Mouse (Mus musculus): ENCODE results near the gene Vapa. TPM values are rescaled to one million over a fixed set of nuclear protein-coding genes. Genes with fewer than 3 reads are reported as not detected.
"Not testable (repeated sequence)": the region's sequence is repeated elsewhere in the genome, so short reads cannot be mapped to it uniquely, and the experiment has no call there.

The Vapa gene
- total and polyA plus RNA-seq, 2 experiments from 2014 or later: 144 to 327 TPM

- Histone ChIP-seq H3K4me3 (ENCODE audit: low read depth, low read length) (no peak overlapping the region), H3K27ac (ENCODE audit: low read depth, low read length) (peak overlapping the region; percentile 37; the same call in 1 of the 2 replicates), H3K9me3 (ENCODE audit: low read length) (no peaks in the 10 kb centered on the region), H3K9ac (no peak overlapping the region; the same call in 1 of the 2 replicates), H3K36me3 (ENCODE audit: insufficient read depth) (no peaks in the 10 kb centered on the region), H3K27me3 (ENCODE audit: insufficient read depth, low read length) (no peaks in the 10 kb centered on the region), H3K4me2 (ENCODE audit: low read depth) (no peak overlapping the region), H3K4me1 (ENCODE audit: insufficient read depth) (0 out of 2 replicates have a peak, but pooled peaks cover 5% of the 10 kb centered on the region)
- ATAC-seq: peak; percentile 52
- WGBS: 41% methylated on average over 5 of the region's 5 CpGs
- DNase-seq: peak; percentile 6
- no peak for TF ChIP-seq CTCF (IDR thresholded peaks at IDR 0.05; ENCODE audit: low read depth)
These were observed 29.2 kb upstream of the Vapa start for GRCm38 (mm10) chr17:65642578-65642991.

- Histone ChIP-seq H3K27me3 (ENCODE audit: insufficient read depth, low read length) (no peaks in the 10 kb centered on the region), H3K4me3 (ENCODE audit: low read depth, low read length) (no peak within 1 kb of the TSS), H3K9ac (no peak within 1 kb of the TSS; the same call in 1 of the 2 replicates), H3K36me3 (ENCODE audit: insufficient read depth) (no peaks in the 10 kb centered on the region), H3K4me2 (ENCODE audit: low read depth) (0 out of 2 replicates have a peak within 1 kb of the TSS, but pooled peaks have one; percentile 2), H3K27ac (ENCODE audit: low read depth, low read length) (peak within 1 kb of the TSS; percentile 37), H3K4me1 (ENCODE audit: insufficient read depth) (0 out of 2 replicates have a peak, but pooled peaks cover 5% of the 10 kb centered on the region), H3K9me3 (ENCODE audit: low read length) (no peaks in the 10 kb centered on the region)
- no peak for TF ChIP-seq CTCF (IDR thresholded peaks at IDR 0.05; ENCODE audit: low read depth)
- WGBS: 91% methylated on average over 11 of the region's 11 CpGs
- ATAC-seq: no peak
- no peak for DNase-seq
These were observed 28.4 kb upstream of the Vapa start, which contains the start of gene Txndc2 for GRCm38 (mm10) chr17:65641734-65642218. Txndc2 (minus strand) TSS chr17:65642168.

- DNase-seq: no peak
- TF ChIP-seq CTCF (IDR thresholded peaks at IDR 0.05; ENCODE audit: low read depth): no peak
These were observed 25.8 kb upstream of the Vapa start for GRCm38 (mm10) chr17:65639144-65639543.

GRCm38 (mm10) chr17:65635715-65636360 is 22.5 kb upstream of the Vapa start:
- Histone ChIP-seq H3K9me3 (ENCODE audit: low read length) (no peaks in the 10 kb centered on the region), H3K9ac (no peak overlapping the region), H3K4me1 (ENCODE audit: insufficient read depth) (no peaks in the 10 kb centered on the region), H3K4me2 (ENCODE audit: low read depth) (no peak overlapping the region), H3K27me3 (ENCODE audit: insufficient read depth, low read length) (no peaks in the 10 kb centered on the region), H3K27ac (ENCODE audit: low read depth, low read length) (no peak overlapping the region), H3K4me3 (ENCODE audit: low read depth, low read length) (no peak overlapping the region), H3K36me3 (ENCODE audit: insufficient read depth) (no peaks in the 10 kb centered on the region)
- DNase-seq: no peak
- no peak for TF ChIP-seq CTCF (IDR thresholded peaks at IDR 0.05; ENCODE audit: low read depth)
- WGBS: 85% methylated on average over 14 of the region's 14 CpGs
- ATAC-seq: no peak

More at GRCm38 (mm10) chr17:65639144-65639543, 25.8 kb upstream of the Vapa start:
- WGBS: 91% methylated on average over 1 of the region's 1 CpGs
- Histone ChIP-seq H3K36me3 (ENCODE audit: insufficient read depth) (no peaks in the 10 kb centered on the region), H3K27ac (ENCODE audit: low read depth, low read length) (no peak overlapping the region), H3K9ac (no peak overlapping the region), H3K9me3 (ENCODE audit: low read length) (no peaks in the 10 kb centered on the region), H3K27me3 (ENCODE audit: insufficient read depth, low read length) (no peaks in the 10 kb centered on the region), H3K4me2 (ENCODE audit: low read depth) (no peak overlapping the region), H3K4me1 (ENCODE audit: insufficient read depth) (0 out of 2 replicates have a peak, but pooled peaks cover 5% of the 10 kb centered on the region), H3K4me3 (ENCODE audit: low read depth, low read length) (no peak overlapping the region)
- no peak for ATAC-seq

- 81% methylated on average over 6 of the region's 6 CpGs for WGBS
- TF ChIP-seq CTCF (IDR thresholded peaks at IDR 0.05; ENCODE audit: low read depth): no peak
- Histone ChIP-seq H3K9ac (no peak overlapping the region), H3K4me3 (ENCODE audit: low read depth, low read length) (no peak overlapping the region), H3K9me3 (ENCODE audit: low read length) (no peaks in the 10 kb centered on the region), H3K27ac (ENCODE audit: low read depth, low read length) (no peak overlapping the region), H3K36me3 (ENCODE audit: insufficient read depth) (no peaks in the 10 kb centered on the region), H3K27me3 (ENCODE audit: insufficient read depth, low read length) (no peaks in the 10 kb centered on the region), H3K4me2 (ENCODE audit: low read depth) (no peak overlapping the region), H3K4me1 (ENCODE audit: insufficient read depth) (no peaks in the 10 kb centered on the region)
- ATAC-seq (no peak), DNase-seq (no peak)
These were observed 16.6 kb upstream of the Vapa start for GRCm38 (mm10) chr17:65629943-65630342.

GRCm38 (mm10) chr17:65628823-65629532 is 15.6 kb upstream of the Vapa start:
- not testable (repeated sequence) for DNase-seq; H3K4me2 ChIP-seq (ENCODE audit: low read depth); H3K36me3 ChIP-seq (ENCODE audit: insufficient read depth); H3K9ac ChIP-seq; H3K4me1 ChIP-seq (ENCODE audit: insufficient read depth); H3K9me3 ChIP-seq (ENCODE audit: low read length); H3K4me3 ChIP-seq (ENCODE audit: low read depth, low read length); H3K27ac ChIP-seq (ENCODE audit: low read depth, low read length); H3K27me3 ChIP-seq (ENCODE audit: insufficient read depth, low read length); ATAC-seq
- WGBS: 84% methylated on average over 13 of the region's 13 CpGs

- no peaks in the 10 kb centered on the region for H3K9me3 ChIP-seq (ENCODE audit: low read length)
- WGBS: 91% methylated on average over 6 of the region's 6 CpGs
- no peak overlapping the region for H3K4me3 ChIP-seq (ENCODE audit: low read depth, low read length)
- H3K27ac ChIP-seq (ENCODE audit: low read depth, low read length): no peak overlapping the region
- H3K4me2 ChIP-seq (ENCODE audit: low read depth): no peak overlapping the region
- H3K27me3 ChIP-seq (ENCODE audit: insufficient read depth, low read length): no peaks in the 10 kb centered on the region
- H3K9ac ChIP-seq: no peak overlapping the region
- TF ChIP-seq CTCF (IDR thresholded peaks at IDR 0.05; ENCODE audit: low read depth): no peak
- no peaks in the 10 kb centered on the region for H3K4me1 ChIP-seq (ENCODE audit: insufficient read depth)
- DNase-seq (no peak), ATAC-seq (no peak)
- no peaks in the 10 kb centered on the region for H3K36me3 ChIP-seq (ENCODE audit: insufficient read depth)
These were observed 12.9 kb upstream of the Vapa start for GRCm38 (mm10) chr17:65626301-65626700.
